Mouse (Mus musculus) stomach, embryonic 14.5 days (tissue): Measurements from ENCODE around the gene Atp5h. TPM values are rescaled to one million over a fixed set of nuclear protein-coding genes. Genes with fewer than 3 reads are reported as not detected.
"Not testable (repeated sequence)": the region's sequence is repeated elsewhere in the genome, so short reads cannot be mapped to it uniquely, and the experiment has no call there.

Experiments
- ATAC-seq: fragments of 200-750 bp; cut with Nextera tagmentation; 2 replicates; pipeline ENCODE4 v1.8.0; 2017; ENCODE audit warnings: low read depth, moderate TSS enrichment; ENCODE audit not compliant: insufficient number of reproducible peaks, insufficient read depth, low FRiP score
- H3K27ac ChIP-seq: fragments of 300-500 bp; sonication (generic); 2 replicates; pipeline ENCODE4 v1.5.1; 2014; ENCODE audit warnings: mild to moderate bottlenecking, low read length, moderate library complexity, mixed read lengths
- H3K27me3 ChIP-seq: fragments of 300-500 bp; sonication (generic); 2 replicates; pipeline ENCODE4 v1.6.1; 2014; ENCODE audit warnings: low read length, control low read depth, mixed read lengths; ENCODE audit not compliant: control insufficient read depth, insufficient read depth
- H3K36me3 ChIP-seq: fragments of 300-500 bp; sonication (generic); 2 replicates; pipeline ENCODE4 v1.6.1; 2014; ENCODE audit warnings: mild to moderate bottlenecking, control low read depth, low read length, moderate library complexity, mixed read lengths; ENCODE audit not compliant: control insufficient read depth, insufficient read depth
- H3K4me1 ChIP-seq: fragments of 300-500 bp; sonication (generic); 2 replicates; pipeline ENCODE4 v1.6.1; 2014; ENCODE audit warnings: low read length, control low read depth, mixed read lengths; ENCODE audit not compliant: control insufficient read depth, insufficient read depth
- H3K4me2 ChIP-seq: fragments of 300-500 bp; sonication (generic); replicated peaks from 2 replicates; pipeline ENCODE4 v1.6.1; 2014; ENCODE audit warnings: low read depth, low read length, control low read depth
- H3K4me3 ChIP-seq: fragments of 300-500 bp; sonication (generic); 2 replicates; pipeline ENCODE4 v1.5.1; 2014; ENCODE audit warnings: low read depth, low read length, control low read depth
- H3K9ac ChIP-seq: fragments of 300-500 bp; sonication (generic); replicated peaks from 2 replicates; pipeline ENCODE4 v1.6.1; 2014; ENCODE audit warnings: low read depth, mild to moderate bottlenecking, control low read depth, low read length, moderate library complexity, mixed read lengths
- H3K9me3 ChIP-seq: fragments of 300-500 bp; sonication (generic); 2 replicates; pipeline ENCODE4 v1.6.1; 2016; ENCODE audit warnings: low read depth, low read length, control low read depth; ENCODE audit not compliant: control insufficient read depth
- WGBS: fragments of 180-500 bp; shearing (Covaris S2); extraction: QIAGEN DNeasy Blood & Tissue Kit; methylation state at CpG from one replicate; pipeline ENCODE4 v1.1.7; 2014; 5-methylcytosine and 5-hydroxymethylcytosine counted together
- polyA plus RNA-seq: library from polyadenylated mRNA; unstranded; fragments of >200 nt; fragmentation: Nextera tagmentation; extraction: Ambion mirVana; gene quantifications from 2 replicates; pipeline ENCODE4 v1.2.1, GENCODE M21; 2014

The Atp5h gene
- polyA plus RNA-seq, 1 experiment from 2014 or later, result 848 TPM

GRCm38 (mm10) chr11:115456182-115456581, 36.4 kb upstream of the Atp5h start:
- 0 out of 2 replicates have a peak, but pooled peaks cover 3% of the 10 kb centered on the region for H3K4me1 ChIP-seq
- no peaks in the 10 kb centered on the region for H3K36me3 ChIP-seq
- no peak for ATAC-seq
- H3K27ac ChIP-seq, result no peak overlapping the region
- no peak overlapping the region for H3K9ac ChIP-seq
- 87% methylated on average over 5 of the region's 5 CpGs for WGBS
- no peak overlapping the region for H3K4me3 ChIP-seq
- no peak overlapping the region for H3K4me2 ChIP-seq
- H3K9me3 ChIP-seq, result no peaks in the 10 kb centered on the region
- no peaks in the 10 kb centered on the region for H3K27me3 ChIP-seq

- H3K27ac ChIP-seq, result no peak overlapping the region
- H3K4me1 ChIP-seq, result 0 out of 2 replicates have a peak, but pooled peaks cover 3% of the 10 kb centered on the region
- WGBS, result 88% methylated on average over 15 of the region's 15 CpGs
- no peaks in the 10 kb centered on the region for H3K27me3 ChIP-seq
- H3K4me2 ChIP-seq, result no peak overlapping the region
- H3K36me3 ChIP-seq, result no peaks in the 10 kb centered on the region
- H3K4me3 ChIP-seq, result no peak overlapping the region
- ATAC-seq, result no peak
- no peaks in the 10 kb centered on the region for H3K9me3 ChIP-seq
- H3K9ac ChIP-seq, result no peak overlapping the region
Measured at GRCm38 (mm10) chr11:115455619-115456018, 35.9 kb upstream of the Atp5h start.

GRCm38 (mm10) chr11:115454822-115455221, 35.1 kb upstream of the Atp5h start:
- not testable (repeated sequence) for H3K4me3 ChIP-seq, H3K27ac ChIP-seq, ATAC-seq, H3K9me3 ChIP-seq, H3K4me1 ChIP-seq, H3K4me2 ChIP-seq, H3K27me3 ChIP-seq, H3K9ac ChIP-seq, H3K36me3 ChIP-seq
- WGBS, result 90% methylated on average over 6 of the region's 6 CpGs

GRCm38 (mm10) chr11:115453306-115453705, 33.5 kb upstream of the Atp5h start:
- Histone ChIP-seq H3K4me1 (0 out of 2 replicates have a peak, but pooled peaks cover 3% of the 10 kb centered on the region), H3K4me3 (no peak overlapping the region), H3K4me2 (no peak overlapping the region), H3K9me3 (no peaks in the 10 kb centered on the region), H3K27ac (no peak overlapping the region), H3K27me3 (no peaks in the 10 kb centered on the region), H3K9ac (no peak overlapping the region), H3K36me3 (no peaks in the 10 kb centered on the region)
- ATAC-seq, result no peak
- 55% methylated on average over 4 of the region's 4 CpGs for WGBS

- no peak overlapping the region for H3K4me3 ChIP-seq
- 89% methylated on average over 7 of the region's 7 CpGs for WGBS
- no peaks in the 10 kb centered on the region for H3K36me3 ChIP-seq
- ATAC-seq, result no peak
- no peaks in the 10 kb centered on the region for H3K27me3 ChIP-seq
- H3K9me3 ChIP-seq, result no peaks in the 10 kb centered on the region
- H3K27ac ChIP-seq, result no peak overlapping the region
- no peaks in the 10 kb centered on the region for H3K4me1 ChIP-seq
- no peak overlapping the region for H3K4me2 ChIP-seq
- no peak overlapping the region for H3K9ac ChIP-seq
Measured at GRCm38 (mm10) chr11:115452281-115452860, 32.6 kb upstream of the Atp5h start.

GRCm38 (mm10) chr11:115451781-115452241, 32.0 kb upstream of the Atp5h start:
- ATAC-seq, result no peak

GRCm38 (mm10) chr11:115450176-115450575, 30.4 kb upstream of the Atp5h start:
- Histone ChIP-seq H3K4me3 (no peak overlapping the region), H3K9ac (no peak overlapping the region), H3K9me3 (no peaks in the 10 kb centered on the region), H3K27ac (no peak overlapping the region), H3K4me1 (peaks cover 8% of the 10 kb centered on the region; the same call in 1 of the 2 replicates), H3K36me3 (no peaks in the 10 kb centered on the region), H3K4me2 (no peak overlapping the region), H3K27me3 (no peaks in the 10 kb centered on the region)
- WGBS, result 78% methylated on average over 7 of the region's 7 CpGs
- no peak for ATAC-seq

More at GRCm38 (mm10) chr11:115451781-115452241, 32.0 kb upstream of the Atp5h start:
- H3K27ac ChIP-seq, result no peak overlapping the region
- H3K9me3 ChIP-seq, result no peaks in the 10 kb centered on the region
- H3K4me1 ChIP-seq, result peaks cover 4% of the 10 kb centered on the region; the same call in 1 of the 2 replicates
- no peak overlapping the region for H3K4me2 ChIP-seq
- H3K4me3 ChIP-seq, result no peak overlapping the region
- no peak overlapping the region for H3K9ac ChIP-seq
- no peaks in the 10 kb centered on the region for H3K27me3 ChIP-seq
- no peaks in the 10 kb centered on the region for H3K36me3 ChIP-seq
- WGBS, result 82% methylated on average over 8 of the region's 8 CpGs

- WGBS, result 59% methylated on average over 7 of the region's 7 CpGs
- Histone ChIP-seq H3K4me1 (peaks cover 8% of the 10 kb centered on the region; the same call in 1 of the 2 replicates), H3K36me3 (no peaks in the 10 kb centered on the region), H3K4me2 (no peak overlapping the region), H3K9me3 (no peaks in the 10 kb centered on the region), H3K27me3 (no peaks in the 10 kb centered on the region), H3K27ac (no peak overlapping the region), H3K9ac (no peak overlapping the region), H3K4me3 (no peak overlapping the region)
- ATAC-seq, result no peak
Measured at GRCm38 (mm10) chr11:115448998-115449397, 29.2 kb upstream of the Atp5h start.

- no peak for ATAC-seq
- Histone ChIP-seq H3K4me2 (no peak overlapping the region), H3K9ac (no peak overlapping the region), H3K9me3 (no peaks in the 10 kb centered on the region), H3K27me3 (no peaks in the 10 kb centered on the region), H3K27ac (no peak overlapping the region), H3K4me3 (no peak overlapping the region), H3K36me3 (no peaks in the 10 kb centered on the region), H3K4me1 (peaks cover 8% of the 10 kb centered on the region; the same call in 1 of the 2 replicates)
- WGBS, result 85% methylated on average over 16 of the region's 16 CpGs
Measured at GRCm38 (mm10) chr11:115448075-115448474, 28.3 kb upstream of the Atp5h start.
